Mouse (Mus musculus) liver, embryonic 11.5 days (tissue): ENCODE results near the gene Osbpl6. TPM values are rescaled to one million over a fixed set of nuclear protein-coding genes. Genes with fewer than 3 reads are reported as not detected.

Experiments
- ATAC-seq: fragments of 200-750 bp; cut with Nextera tagmentation; replicated peaks from 2 replicates; pipeline ENCODE4 v1.8.0; 2017; ENCODE audit warnings: moderate number of reproducible peaks, mild to moderate bottlenecking, moderate TSS enrichment, moderate library complexity; ENCODE audit not compliant: low FRiP score
- DNase-seq: peaks from one replicate; pipeline ENCODE4 v3.0.0-alpha.2; 2017; ENCODE audit warnings: low spot score
- H3K27ac ChIP-seq: fragments of 300-500 bp; sonication (generic); 2 replicates; pipeline ENCODE4 v1.5.1; 2014; ENCODE audit warnings: mild to moderate bottlenecking, low read depth, low read length, control low read depth
- H3K27me3 ChIP-seq: fragments of 300-500 bp; sonication (generic); replicated peaks from 2 replicates; pipeline ENCODE4 v1.6.1; 2014; ENCODE audit warnings: low read length, mixed read lengths; ENCODE audit not compliant: control insufficient read depth, insufficient read depth
- H3K36me3 ChIP-seq: fragments of 300-500 bp; sonication (generic); 2 replicates; pipeline ENCODE4 v1.6.1; 2014; ENCODE audit warnings: mild to moderate bottlenecking, low read length, moderate library complexity, mixed read lengths; ENCODE audit not compliant: control insufficient read depth, insufficient read depth
- H3K4me1 ChIP-seq: fragments of 300-500 bp; sonication (generic); replicated peaks from 2 replicates; pipeline ENCODE4 v1.6.1; 2014; ENCODE audit warnings: low read length, mixed read lengths; ENCODE audit not compliant: control insufficient read depth, insufficient read depth
- H3K4me2 ChIP-seq: fragments of 300-500 bp; sonication (generic); 2 replicates; pipeline ENCODE4 v1.6.1; 2014; ENCODE audit warnings: mild to moderate bottlenecking, control low read depth, moderate library complexity
- H3K4me3 ChIP-seq: fragments of 300-500 bp; sonication (generic); 2 replicates; pipeline ENCODE4 v1.5.1; 2014; ENCODE audit warnings: low read depth, low read length, control low read depth
- H3K9ac ChIP-seq: fragments of 300-500 bp; sonication (generic); 2 replicates; pipeline ENCODE4 v1.6.1; 2014; ENCODE audit warnings: low read depth, low read length, control low read depth
- H3K9me3 ChIP-seq: fragments of 300-500 bp; sonication (generic); 2 replicates; pipeline ENCODE4 v1.6.1; 2016; ENCODE audit warnings: low read length, inconsistent platforms, mixed read lengths; ENCODE audit not compliant: control insufficient read depth
- WGBS: fragments of 180-500 bp; shearing (Covaris S2); extraction: QIAGEN DNeasy Blood & Tissue Kit; methylation state at CpG from one replicate; pipeline ENCODE4 v1.1.7; 2014; 5-methylcytosine and 5-hydroxymethylcytosine counted together
- polyA plus RNA-seq: library from polyadenylated mRNA; unstranded; fragments of >200 nt; fragmentation: Nextera tagmentation; extraction: Ambion mirVana; gene quantifications from 2 replicates; pipeline ENCODE4 v1.2.1, GENCODE M21; 2014

The Osbpl6 gene
- polyA plus RNA-seq, 1 experiment from 2014 or later, result 3.4 TPM

- no peaks in the 10 kb centered on the region for H3K4me1 ChIP-seq
- H3K4me3 ChIP-seq, result no peak overlapping the region
- H3K27me3 ChIP-seq, result no peaks in the 10 kb centered on the region
- no peak overlapping the region for H3K9ac ChIP-seq
- no peaks in the 10 kb centered on the region for H3K9me3 ChIP-seq
- WGBS, result 77% methylated on average over 8 of the region's 8 CpGs
- ATAC-seq (no peak), DNase-seq (no peak)
- H3K4me2 ChIP-seq, result no peak overlapping the region
- H3K27ac ChIP-seq, result no peak overlapping the region
- no peaks in the 10 kb centered on the region for H3K36me3 ChIP-seq
These were observed 63.4 kb downstream of the Osbpl6 start for GRCm38 (mm10) chr2:76469751-76470099.

DNA sequence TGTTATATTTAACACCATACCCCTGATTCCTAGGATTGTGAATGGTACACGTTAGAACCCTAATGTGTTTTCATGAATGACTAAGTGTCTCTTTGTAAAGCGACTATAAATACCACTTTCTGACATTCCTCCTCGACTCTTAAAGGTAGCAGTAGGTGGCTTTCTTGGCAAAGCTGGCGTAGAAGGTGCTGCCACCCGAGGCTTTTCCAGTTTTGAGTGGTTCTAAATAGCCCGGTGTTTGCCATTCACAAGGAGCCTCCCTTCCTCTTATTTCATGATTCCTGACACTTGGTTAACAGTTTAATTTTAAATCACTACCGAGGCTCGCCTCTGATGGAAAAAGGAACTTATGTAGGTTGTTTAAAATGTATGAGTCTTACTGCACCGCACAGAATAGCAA is 64.1 kb downstream of the Osbpl6 start:
- H3K4me3 ChIP-seq, result no peak overlapping the region
- no peak overlapping the region for H3K27ac ChIP-seq
- H3K9me3 ChIP-seq, result no peaks in the 10 kb centered on the region
- H3K27me3 ChIP-seq, result no peaks in the 10 kb centered on the region
- H3K4me2 ChIP-seq, result no peak overlapping the region
- ATAC-seq (no peak), DNase-seq (no peak)
- WGBS, result 82% methylated on average over 9 of the region's 9 CpGs
- no peaks in the 10 kb centered on the region for H3K36me3 ChIP-seq
- H3K9ac ChIP-seq, result no peak overlapping the region
- no peaks in the 10 kb centered on the region for H3K4me1 ChIP-seq

DNA sequence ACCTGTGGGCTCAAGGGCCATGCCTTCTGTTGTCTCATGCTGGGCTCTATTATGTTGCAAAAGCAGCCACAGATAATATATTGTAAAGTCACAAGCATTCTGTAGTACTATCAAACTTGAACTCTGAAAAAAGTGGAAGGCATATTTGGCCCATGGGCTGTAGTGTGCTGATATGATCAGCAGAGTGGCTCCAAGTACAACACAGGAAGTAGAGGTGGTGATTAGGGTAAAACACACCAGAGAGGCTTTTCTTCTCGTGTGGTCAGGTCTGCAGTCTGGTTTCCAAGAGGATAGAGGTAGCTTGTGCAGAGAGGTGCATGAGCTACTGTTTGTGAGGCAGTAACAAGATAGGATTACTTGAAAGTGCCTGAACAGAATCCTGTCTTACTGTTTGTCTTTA is 69.5 kb downstream of the Osbpl6 start:
- Histone ChIP-seq H3K4me3 (no peak overlapping the region), H3K27me3 (no peaks in the 10 kb centered on the region), H3K36me3 (no peaks in the 10 kb centered on the region), H3K9ac (no peak overlapping the region), H3K9me3 (no peaks in the 10 kb centered on the region), H3K27ac (no peak overlapping the region), H3K4me1 (no peaks in the 10 kb centered on the region), H3K4me2 (no peak overlapping the region)
- WGBS, result 25% methylated on average over 1 of the region's 1 CpGs
- ATAC-seq (no peak), DNase-seq (no peak)

DNA sequence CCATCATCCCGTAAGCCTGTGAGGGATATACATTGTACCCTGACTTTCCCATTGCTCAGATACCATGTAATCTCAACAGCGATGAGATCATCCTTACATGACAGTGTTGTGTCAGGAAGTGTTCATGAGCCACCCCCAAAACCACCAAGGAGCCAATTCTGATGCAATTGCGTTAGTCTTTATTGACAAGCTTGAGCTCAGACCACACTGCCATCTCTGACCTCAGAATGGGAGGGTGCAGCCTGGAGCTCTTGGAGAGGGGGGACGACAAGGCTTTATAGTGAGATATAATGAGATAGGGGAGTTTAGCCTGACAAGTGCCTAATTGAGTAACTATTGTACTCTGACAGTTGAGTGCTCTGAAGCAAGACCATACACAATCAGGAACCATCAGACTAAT is 82.5 kb downstream of the Osbpl6 start:
- no peak overlapping the region for H3K9ac ChIP-seq
- no peaks in the 10 kb centered on the region for H3K36me3 ChIP-seq
- H3K4me2 ChIP-seq, result no peak overlapping the region
- H3K4me3 ChIP-seq, result no peak overlapping the region
- no peak overlapping the region for H3K27ac ChIP-seq
- H3K4me1 ChIP-seq, result no peaks in the 10 kb centered on the region
- H3K9me3 ChIP-seq, result no peaks in the 10 kb centered on the region
- WGBS, result 77% methylated on average over 4 of the region's 4 CpGs
- ATAC-seq, result no peak
- H3K27me3 ChIP-seq, result no peaks in the 10 kb centered on the region
- DNase-seq, result no peak

- no peak overlapping the region for H3K4me3 ChIP-seq
- H3K36me3 ChIP-seq, result no peaks in the 10 kb centered on the region
- no peak for ATAC-seq
- H3K4me1 ChIP-seq, result no peaks in the 10 kb centered on the region
- H3K9me3 ChIP-seq, result no peaks in the 10 kb centered on the region
- DNase-seq, result no peak
- no peak overlapping the region for H3K27ac ChIP-seq
- WGBS, result 89% methylated on average over 8 of the region's 8 CpGs
- H3K9ac ChIP-seq, result no peak overlapping the region
- H3K27me3 ChIP-seq, result no peaks in the 10 kb centered on the region
- H3K4me2 ChIP-seq, result no peak overlapping the region
These were observed 83.9 kb downstream of the Osbpl6 start for GRCm38 (mm10) chr2:76490198-76490597.

- Histone ChIP-seq H3K36me3 (no peaks in the 10 kb centered on the region), H3K4me1 (no peaks in the 10 kb centered on the region), H3K9ac (no peak overlapping the region), H3K4me3 (no peak overlapping the region), H3K4me2 (no peak overlapping the region), H3K9me3 (no peaks in the 10 kb centered on the region), H3K27ac (no peak overlapping the region), H3K27me3 (no peaks in the 10 kb centered on the region)
- WGBS, result 83% methylated on average over 6 of the region's 6 CpGs
- DNase-seq, result no peak
- ATAC-seq, result no peak
These were observed 85.1 kb downstream of the Osbpl6 start for GRCm38 (mm10) chr2:76491371-76491770.

- ATAC-seq (no peak), DNase-seq (no peak)
- Histone ChIP-seq H3K4me1 (no peaks in the 10 kb centered on the region), H3K27me3 (no peaks in the 10 kb centered on the region), H3K4me3 (no peak overlapping the region), H3K9ac (no peak overlapping the region), H3K4me2 (no peak overlapping the region), H3K36me3 (no peaks in the 10 kb centered on the region), H3K27ac (no peak overlapping the region), H3K9me3 (no peaks in the 10 kb centered on the region)
- WGBS, result 58% methylated on average over 7 of the region's 7 CpGs
These were observed 85.9 kb downstream of the Osbpl6 start for GRCm38 (mm10) chr2:76492224-76492623.

- no peak for ATAC-seq
- no peaks in the 10 kb centered on the region for H3K36me3 ChIP-seq
- H3K4me1 ChIP-seq, result no peaks in the 10 kb centered on the region
- H3K27me3 ChIP-seq, result no peaks in the 10 kb centered on the region
- H3K27ac ChIP-seq, result no peak overlapping the region
- no peak overlapping the region for H3K4me3 ChIP-seq
- DNase-seq, result no peak
- no peaks in the 10 kb centered on the region for H3K9me3 ChIP-seq
- no peak overlapping the region for H3K4me2 ChIP-seq
- H3K9ac ChIP-seq, result no peak overlapping the region
- WGBS, result 79% methylated on average over 11 of the region's 11 CpGs
These were observed 89.9 kb downstream of the Osbpl6 start for GRCm38 (mm10) chr2:76496006-76496748.

DNA sequence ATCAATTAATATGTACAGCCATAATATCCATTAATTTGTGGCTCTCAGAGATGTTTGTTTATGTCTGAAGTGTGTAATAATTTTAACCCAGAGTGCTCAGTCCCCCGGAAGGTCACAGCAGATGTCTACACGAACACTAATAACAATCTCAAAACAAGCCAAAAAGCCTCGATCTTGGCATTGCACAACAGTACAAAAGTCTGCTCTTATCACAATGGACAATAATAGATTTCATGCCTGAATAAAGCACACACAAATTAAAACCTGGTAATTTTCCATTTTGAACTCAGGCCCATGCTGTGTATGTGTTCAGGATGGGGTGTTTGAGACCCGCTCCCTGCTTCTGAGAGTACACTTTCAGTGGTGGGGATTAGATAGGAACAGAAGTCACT is 90.4 kb downstream of the Osbpl6 start:
- Histone ChIP-seq H3K4me1 (no peaks in the 10 kb centered on the region), H3K36me3 (no peaks in the 10 kb centered on the region), H3K9me3 (no peaks in the 10 kb centered on the region), H3K27me3 (no peaks in the 10 kb centered on the region), H3K4me2 (no peak overlapping the region), H3K27ac (no peak overlapping the region), H3K9ac (no peak overlapping the region), H3K4me3 (no peak overlapping the region)
- DNase-seq, result no peak
- ATAC-seq, result no peak
- 85% methylated on average over 4 of the region's 4 CpGs for WGBS
